Mouse (Mus musculus): ENCODE data around the gene Zfp329. TPM values are rescaled to one million over a fixed set of nuclear protein-coding genes. Genes with fewer than 3 reads are reported as not detected.
"Not testable (repeated sequence)": the region's sequence is repeated elsewhere in the genome, so short reads cannot be mapped to it uniquely, and the experiment has no call there.

The Zfp329 gene
- total RNA-seq (2018; cell fraction: chromatin; rRNA removed) = 10 to 100 TPM in 22 of 26 experiments, 1 to 10 TPM in 4; 5.3 to 66.0 (median 28.4) TPM
- 1 to 10 TPM; 1.1 to 6.2 (median 3.5) TPM for total RNA-seq (2018; cell fraction: cytosol; rRNA removed)
- 10 to 100 TPM in 23 of 26 experiments, 1 to 10 TPM in 3; 4.7 to 67.2 (median 20.8) TPM for total RNA-seq (2018; cell fraction: nucleus; rRNA removed)
- 6.3 to 6.9 TPM (median 6.3 TPM) in 3 replicates for polyA plus RNA-seq (2018)

GRCm38 (mm10) chr7:12818521-12819295 is at the start of gene Zfp329:
Gene Zfp329 (minus strand): TSS chr7:12818858.
- Histone ChIP-seq H3K4me3 (ENCODE audit: inconsistent target) (peak within 1 kb of the TSS; percentile 79), H3K36me3 (ENCODE audit: inconsistent target) (peaks cover 7% of the 10 kb centered on the region; the same call in 1 of the 2 replicates), H3K27ac (no peak within 1 kb of the TSS), H3K79me2 (ENCODE audit: inconsistent target) (peaks cover 24% of the 10 kb centered on the region; the same call in 1 of the 2 replicates)
- WGBS (ENCODE audit: missing documents) = 2% methylated on average over 38 of the region's 40 CpGs

- Histone ChIP-seq H3K79me2 (ENCODE audit: inconsistent target) (peaks cover 23% of the 10 kb centered on the region; the same call in 1 of the 2 replicates), H3K36me3 (ENCODE audit: inconsistent target) (peaks cover 47% of the 10 kb centered on the region), H3K4me3 (ENCODE audit: inconsistent target) (peak overlapping the region; percentile 88), H3K27ac (no peak overlapping the region)
- 97% methylated on average over 4 of the region's 4 CpGs for WGBS (ENCODE audit: missing documents)
Observed at GRCm38 (mm10) chr7:12835779-12836178, 17.1 kb upstream of the Zfp329 start.

GRCm38 (mm10) chr7:12835193-12835671 is 16.6 kb upstream of the Zfp329 start:
- Histone ChIP-seq H3K27ac (peak overlapping the region; percentile 78), H3K79me2 (ENCODE audit: inconsistent target) (peaks cover 23% of the 10 kb centered on the region; the same call in 1 of the 2 replicates), H3K4me3 (ENCODE audit: inconsistent target) (peak overlapping the region; percentile 88), H3K36me3 (ENCODE audit: inconsistent target) (peaks cover 42% of the 10 kb centered on the region)
- WGBS (ENCODE audit: missing documents) = 39% methylated on average over 13 of the region's 13 CpGs

- Histone ChIP-seq H3K36me3 (ENCODE audit: inconsistent target) (peaks cover 34% of the 10 kb centered on the region), H3K27ac (peak within 1 kb of the TSS; percentile 78), H3K4me3 (ENCODE audit: inconsistent target) (peak within 1 kb of the TSS; percentile 88), H3K79me2 (ENCODE audit: inconsistent target) (peaks cover 23% of the 10 kb centered on the region; the same call in 1 of the 2 replicates)
- WGBS (ENCODE audit: missing documents) = 2% methylated on average over 45 of the region's 47 CpGs
Observed at GRCm38 (mm10) chr7:12834162-12835120, 15.8 kb upstream of the Zfp329 start, which contains the start of gene Zfp110. Gene Zfp110 (plus strand): TSS chr7:12834761.

- no peak overlapping the region for H3K27ac ChIP-seq
- H3K36me3 ChIP-seq (ENCODE audit: inconsistent target) = peaks cover 25% of the 10 kb centered on the region
- peaks cover 34% of the 10 kb centered on the region; the same call in 1 of the 2 replicates for H3K79me2 ChIP-seq (ENCODE audit: inconsistent target)
- H3K4me3 ChIP-seq (ENCODE audit: inconsistent target) = no peak overlapping the region
- WGBS (ENCODE audit: missing documents) = 100% methylated on average over 1 of the region's 8 CpGs
Observed at GRCm38 (mm10) chr7:12815566-12815965, 3.1 kb downstream of the Zfp329 start.

GRCm38 (mm10) chr7:12803727-12804071 is 15.0 kb downstream of the Zfp329 start:
- Histone ChIP-seq H3K36me3 (ENCODE audit: inconsistent target) (0 out of 2 replicates have a peak, but pooled peaks cover 5% of the 10 kb centered on the region), H3K79me2 (ENCODE audit: inconsistent target) (no peaks in the 10 kb centered on the region), H3K27ac (0 out of 2 replicates have a peak overlapping the region, but pooled peaks have one; percentile 10), H3K4me3 (ENCODE audit: inconsistent target) (peak overlapping the region; percentile 46)
- 3% methylated on average over 16 of the region's 16 CpGs for WGBS (ENCODE audit: missing documents)

- H3K79me2 ChIP-seq (ENCODE audit: inconsistent target) = no peaks in the 10 kb centered on the region
- no peaks in the 10 kb centered on the region for H3K36me3 ChIP-seq (ENCODE audit: inconsistent target)
- peak within 1 kb of the TSS; percentile 46 for H3K4me3 ChIP-seq (ENCODE audit: inconsistent target)
- 8% methylated on average over 29 of the region's 31 CpGs for WGBS (ENCODE audit: missing documents)
- H3K27ac ChIP-seq = 0 out of 2 replicates have a peak within 1 kb of the TSS, but pooled peaks have one; percentile 10
Observed at GRCm38 (mm10) chr7:12802866-12803726, 15.6 kb downstream of the Zfp329 start, which contains the start of gene Zscan18. Gene Zscan18 (minus strand): TSS chr7:12803635.

GRCm38 (mm10) chr7:12799554-12799953 is 19.1 kb downstream of the Zfp329 start:
- no peaks in the 10 kb centered on the region for H3K36me3 ChIP-seq (ENCODE audit: inconsistent target)
- 100% methylated on average over 1 of the region's 1 CpGs for WGBS (ENCODE audit: missing documents)
- H3K79me2 ChIP-seq (ENCODE audit: inconsistent target) = no peaks in the 10 kb centered on the region
- H3K27ac ChIP-seq = no peak overlapping the region
- no peak overlapping the region for H3K4me3 ChIP-seq (ENCODE audit: inconsistent target)

- Histone ChIP-seq H3K4me3 (ENCODE audit: inconsistent target) (no peak overlapping the region), H3K79me2 (ENCODE audit: inconsistent target) (no peaks in the 10 kb centered on the region), H3K27ac (no peak overlapping the region), H3K36me3 (ENCODE audit: inconsistent target) (no peaks in the 10 kb centered on the region)
- 91% methylated on average over 2 of the region's 2 CpGs for WGBS (ENCODE audit: missing documents)
Observed at GRCm38 (mm10) chr7:12797971-12798370, 20.7 kb downstream of the Zfp329 start.

GRCm38 (mm10) chr7:12792624-12793023 is 26.0 kb downstream of the Zfp329 start:
- H3K4me3 ChIP-seq (ENCODE audit: inconsistent target); H3K27ac ChIP-seq; H3K79me2 ChIP-seq (ENCODE audit: inconsistent target); H3K36me3 ChIP-seq (ENCODE audit: inconsistent target): not testable (repeated sequence)
- 47% methylated on average over 8 of the region's 11 CpGs for WGBS (ENCODE audit: missing documents)

- no peak overlapping the region for H3K27ac ChIP-seq
- no peaks in the 10 kb centered on the region for H3K36me3 ChIP-seq (ENCODE audit: inconsistent target)
- no peaks in the 10 kb centered on the region for H3K79me2 ChIP-seq (ENCODE audit: inconsistent target)
- WGBS (ENCODE audit: missing documents) = 68% methylated on average over 4 of the region's 5 CpGs
- H3K4me3 ChIP-seq (ENCODE audit: inconsistent target) = no peak overlapping the region
Observed at GRCm38 (mm10) chr7:12788025-12788424, 30.6 kb downstream of the Zfp329 start.

- 81% methylated on average over 6 of the region's 6 CpGs for WGBS (ENCODE audit: missing documents)
- no peaks in the 10 kb centered on the region for H3K79me2 ChIP-seq (ENCODE audit: inconsistent target)
- H3K27ac ChIP-seq = no peak overlapping the region
- no peaks in the 10 kb centered on the region for H3K36me3 ChIP-seq (ENCODE audit: inconsistent target)
- no peak overlapping the region for H3K4me3 ChIP-seq (ENCODE audit: inconsistent target)
Observed at GRCm38 (mm10) chr7:12787333-12787732, 31.3 kb downstream of the Zfp329 start.

- no peak overlapping the region for H3K27ac ChIP-seq
- H3K36me3 ChIP-seq (ENCODE audit: inconsistent target) = no peaks in the 10 kb centered on the region
- no peaks in the 10 kb centered on the region for H3K79me2 ChIP-seq (ENCODE audit: inconsistent target)
- under 1% methylated on average over 49 of the region's 57 CpGs for WGBS (ENCODE audit: missing documents)
- H3K4me3 ChIP-seq (ENCODE audit: inconsistent target) = peak overlapping the region; percentile 16; the same call in 1 of the 2 replicates
Observed at GRCm38 (mm10) chr7:12780151-12780830, 38.4 kb downstream of the Zfp329 start.
